Mouse (Mus musculus): ENCODE results near the gene Ttn. TPM values are rescaled to one million over a fixed set of nuclear protein-coding genes. Genes with fewer than 3 reads are reported as not detected.

The Ttn gene
- polyA plus RNA-seq, 1 experiment = 0.12 TPM

GRCm38 (mm10) chr2:76901476-76902086, 80.8 kb downstream of the Ttn start:
- no peaks in the 10 kb centered on the region for H3K4me1 ChIP-seq (ENCODE audit: control insufficient read depth, insufficient read depth, insufficient read length)
- no peak for DNase-seq (ENCODE audit: low read depth in 1 of 2, low spot score in 2 of 2)
- H3K27ac ChIP-seq (ENCODE audit: insufficient read depth, low read length) = no peak overlapping the region
- H3K4me3 ChIP-seq (ENCODE audit: extremely low read depth, insufficient read depth, insufficient read length) = no peak overlapping the region
- no peak for TF ChIP-seq CTCF (IDR thresholded peaks at IDR 0.05; ENCODE audit: extremely low read depth, insufficient read depth, insufficient read length, insufficient replicate concordance)
- no peak for TF ChIP-seq POLR2A (IDR thresholded peaks at IDR 0.05; ENCODE audit: low read depth, low read length)
- H3K27me3 ChIP-seq (ENCODE audit: control insufficient read depth, insufficient read depth, low read length) = no peaks in the 10 kb centered on the region
- no peaks in the 10 kb centered on the region for H3K36me3 ChIP-seq (ENCODE audit: control insufficient read depth, insufficient read depth, low read length)
- WGBS = 88% methylated on average over 24 of the region's 24 CpGs

DNA sequence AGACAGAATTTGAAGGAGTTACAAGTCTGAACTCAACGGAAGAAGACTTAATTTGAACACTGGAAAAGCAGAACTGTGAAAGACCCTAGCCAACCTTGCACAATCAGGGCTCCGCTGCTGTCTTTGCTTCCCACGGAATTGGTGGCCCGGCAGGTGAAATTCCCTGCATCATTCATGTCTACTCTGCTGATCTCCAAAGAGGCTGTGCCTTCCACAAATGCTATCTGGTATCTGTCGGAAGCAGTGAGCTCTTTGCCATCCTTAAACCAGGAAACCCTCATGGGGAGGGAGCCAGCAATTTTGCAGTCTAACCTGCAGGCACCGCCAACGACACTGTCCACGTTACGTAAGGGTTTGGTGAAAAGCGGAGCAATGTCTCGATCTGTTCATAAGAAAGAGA, 82.5 kb downstream of the Ttn start:
- Histone ChIP-seq H3K36me3 (ENCODE audit: control insufficient read depth, insufficient read depth, low read length) (no peaks in the 10 kb centered on the region), H3K27me3 (ENCODE audit: control insufficient read depth, insufficient read depth, low read length) (no peaks in the 10 kb centered on the region), H3K4me3 (ENCODE audit: extremely low read depth, insufficient read depth, insufficient read length) (no peak overlapping the region), H3K4me1 (ENCODE audit: control insufficient read depth, insufficient read depth, insufficient read length) (no peaks in the 10 kb centered on the region), H3K27ac (ENCODE audit: insufficient read depth, low read length) (no peak overlapping the region)
- no peak for TF ChIP-seq CTCF (IDR thresholded peaks at IDR 0.05; ENCODE audit: extremely low read depth, insufficient read depth, insufficient read length, insufficient replicate concordance)
- TF ChIP-seq POLR2A (IDR thresholded peaks at IDR 0.05; ENCODE audit: low read depth, low read length) = no peak
- 91% methylated on average over 11 of the region's 11 CpGs for WGBS
- no peak for DNase-seq (ENCODE audit: low read depth in 1 of 2, low spot score in 2 of 2)

- Histone ChIP-seq H3K4me3 (ENCODE audit: extremely low read depth, insufficient read depth, insufficient read length) (no peak overlapping the region), H3K27ac (ENCODE audit: insufficient read depth, low read length) (no peak overlapping the region), H3K27me3 (ENCODE audit: control insufficient read depth, insufficient read depth, low read length) (no peaks in the 10 kb centered on the region), H3K36me3 (ENCODE audit: control insufficient read depth, insufficient read depth, low read length) (no peaks in the 10 kb centered on the region), H3K4me1 (ENCODE audit: control insufficient read depth, insufficient read depth, insufficient read length) (no peaks in the 10 kb centered on the region)
- TF ChIP-seq POLR2A (IDR thresholded peaks at IDR 0.05; ENCODE audit: low read depth, low read length) (no peak), CTCF (IDR thresholded peaks at IDR 0.05; ENCODE audit: extremely low read depth, insufficient read depth, insufficient read length, insufficient replicate concordance) (no peak)
- no peak for DNase-seq (ENCODE audit: low read depth in 1 of 2, low spot score in 2 of 2)
- WGBS = 86% methylated on average over 8 of the region's 8 CpGs
These were observed 85.4 kb downstream of the Ttn start for GRCm38 (mm10) chr2:76896990-76897389.

- no peak overlapping the region for H3K27ac ChIP-seq (ENCODE audit: insufficient read depth, low read length)
- H3K4me1 ChIP-seq (ENCODE audit: control insufficient read depth, insufficient read depth, insufficient read length) = no peaks in the 10 kb centered on the region
- TF ChIP-seq CTCF (IDR thresholded peaks at IDR 0.05; ENCODE audit: extremely low read depth, insufficient read depth, insufficient read length, insufficient replicate concordance) (no peak), POLR2A (IDR thresholded peaks at IDR 0.05; ENCODE audit: low read depth, low read length) (no peak)
- DNase-seq (ENCODE audit: low read depth in 1 of 2, low spot score in 2 of 2) = no peak
- no peak overlapping the region for H3K4me3 ChIP-seq (ENCODE audit: extremely low read depth, insufficient read depth, insufficient read length)
- H3K36me3 ChIP-seq (ENCODE audit: control insufficient read depth, insufficient read depth, low read length) = no peaks in the 10 kb centered on the region
- 85% methylated on average over 4 of the region's 4 CpGs for WGBS
- H3K27me3 ChIP-seq (ENCODE audit: control insufficient read depth, insufficient read depth, low read length) = no peaks in the 10 kb centered on the region
These were observed 87.0 kb downstream of the Ttn start for GRCm38 (mm10) chr2:76895327-76895726.

- no peak overlapping the region for H3K4me3 ChIP-seq (ENCODE audit: extremely low read depth, insufficient read depth, insufficient read length)
- H3K36me3 ChIP-seq (ENCODE audit: control insufficient read depth, insufficient read depth, low read length) = no peaks in the 10 kb centered on the region
- no peak for DNase-seq (ENCODE audit: low read depth in 1 of 2, low spot score in 2 of 2)
- H3K27ac ChIP-seq (ENCODE audit: insufficient read depth, low read length) = no peak overlapping the region
- WGBS = 78% methylated on average over 7 of the region's 7 CpGs
- no peaks in the 10 kb centered on the region for H3K27me3 ChIP-seq (ENCODE audit: control insufficient read depth, insufficient read depth, low read length)
- TF ChIP-seq CTCF (IDR thresholded peaks at IDR 0.05; ENCODE audit: extremely low read depth, insufficient read depth, insufficient read length, insufficient replicate concordance) (no peak), POLR2A (IDR thresholded peaks at IDR 0.05; ENCODE audit: low read depth, low read length) (no peak)
- no peaks in the 10 kb centered on the region for H3K4me1 ChIP-seq (ENCODE audit: control insufficient read depth, insufficient read depth, insufficient read length)
These were observed 93.6 kb downstream of the Ttn start for GRCm38 (mm10) chr2:76888721-76889120.

- Histone ChIP-seq H3K27ac (ENCODE audit: insufficient read depth, low read length) (no peak overlapping the region), H3K4me1 (ENCODE audit: control insufficient read depth, insufficient read depth, insufficient read length) (no peaks in the 10 kb centered on the region), H3K4me3 (ENCODE audit: extremely low read depth, insufficient read depth, insufficient read length) (no peak overlapping the region), H3K27me3 (ENCODE audit: control insufficient read depth, insufficient read depth, low read length) (no peaks in the 10 kb centered on the region), H3K36me3 (ENCODE audit: control insufficient read depth, insufficient read depth, low read length) (no peaks in the 10 kb centered on the region)
- DNase-seq (ENCODE audit: low read depth in 1 of 2, low spot score in 2 of 2) = no peak
- TF ChIP-seq POLR2A (IDR thresholded peaks at IDR 0.05; ENCODE audit: low read depth, low read length) = no peak
- TF ChIP-seq CTCF (IDR thresholded peaks at IDR 0.05; ENCODE audit: extremely low read depth, insufficient read depth, insufficient read length, insufficient replicate concordance) = no peak
- 85% methylated on average over 13 of the region's 13 CpGs for WGBS
These were observed 96.5 kb downstream of the Ttn start for GRCm38 (mm10) chr2:76885855-76886254.

- H3K4me1 ChIP-seq (ENCODE audit: control insufficient read depth, insufficient read depth, insufficient read length) = no peaks in the 10 kb centered on the region
- 83% methylated on average over 12 of the region's 12 CpGs for WGBS
- H3K27me3 ChIP-seq (ENCODE audit: control insufficient read depth, insufficient read depth, low read length) = no peaks in the 10 kb centered on the region
- no peak overlapping the region for H3K4me3 ChIP-seq (ENCODE audit: extremely low read depth, insufficient read depth, insufficient read length)
- no peak for TF ChIP-seq CTCF (IDR thresholded peaks at IDR 0.05; ENCODE audit: extremely low read depth, insufficient read depth, insufficient read length, insufficient replicate concordance)
- TF ChIP-seq POLR2A (IDR thresholded peaks at IDR 0.05; ENCODE audit: low read depth, low read length) = no peak
- no peak for DNase-seq (ENCODE audit: low read depth in 1 of 2, low spot score in 2 of 2)
- no peaks in the 10 kb centered on the region for H3K36me3 ChIP-seq (ENCODE audit: control insufficient read depth, insufficient read depth, low read length)
- H3K27ac ChIP-seq (ENCODE audit: insufficient read depth, low read length) = no peak overlapping the region
These were observed 100.9 kb downstream of the Ttn start for GRCm38 (mm10) chr2:76881406-76881805.

Measured in spleen, adult 2 months (tissue).